Mouse (Mus musculus) brain, adult 10 weeks (tissue): ENCODE results near the gene Slc9b1. TPM values are rescaled to one million over a fixed set of nuclear protein-coding genes. Genes with fewer than 3 reads are reported as not detected.

Experiments
- polyA plus RNA-seq: library from polyadenylated mRNA; stranded (reverse); fragments of 350-450 nt; fragmentation: Illumina TruSeq; extraction: RNeasy Lipid Tissue Mini Kit (QIAGEN cat#74804); gene quantifications from one replicate; pipeline ENCODE4 v1.2.3, GENCODE M21; 2015; ENCODE audit warnings: low read depth, low replicate concordance

The Slc9b1 gene
- polyA plus RNA-seq: not detected

DNA sequence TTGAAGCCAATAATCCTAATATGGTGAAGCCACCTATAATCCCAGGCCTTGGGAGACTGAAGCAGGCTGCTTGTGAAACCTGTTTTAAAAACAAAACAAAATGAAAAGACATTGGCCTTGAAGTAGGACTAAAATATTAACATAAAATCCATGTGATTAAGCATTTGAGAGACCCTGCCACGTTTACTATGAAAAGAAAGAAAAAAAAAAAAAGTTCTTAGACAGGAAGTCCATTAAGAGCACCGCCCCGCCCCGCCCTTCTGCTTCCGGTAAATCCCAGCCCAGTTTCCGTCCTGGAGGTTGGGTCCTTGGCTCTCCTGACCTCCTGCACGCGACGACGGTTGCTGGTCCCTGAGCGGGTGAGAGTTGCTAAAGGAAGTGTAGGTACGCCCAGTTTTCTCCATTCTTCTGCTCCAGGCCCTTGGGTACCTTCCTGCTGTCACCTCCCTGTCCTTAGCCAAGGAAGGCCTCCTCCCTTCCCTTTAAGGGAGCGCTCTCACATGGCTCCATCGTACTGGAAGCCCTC, at the start of gene Slc9b1:
Gene Slc9b1, plus strand, starts transcription at position 291 of the 526 bp plus-strand sequence.

DNA sequence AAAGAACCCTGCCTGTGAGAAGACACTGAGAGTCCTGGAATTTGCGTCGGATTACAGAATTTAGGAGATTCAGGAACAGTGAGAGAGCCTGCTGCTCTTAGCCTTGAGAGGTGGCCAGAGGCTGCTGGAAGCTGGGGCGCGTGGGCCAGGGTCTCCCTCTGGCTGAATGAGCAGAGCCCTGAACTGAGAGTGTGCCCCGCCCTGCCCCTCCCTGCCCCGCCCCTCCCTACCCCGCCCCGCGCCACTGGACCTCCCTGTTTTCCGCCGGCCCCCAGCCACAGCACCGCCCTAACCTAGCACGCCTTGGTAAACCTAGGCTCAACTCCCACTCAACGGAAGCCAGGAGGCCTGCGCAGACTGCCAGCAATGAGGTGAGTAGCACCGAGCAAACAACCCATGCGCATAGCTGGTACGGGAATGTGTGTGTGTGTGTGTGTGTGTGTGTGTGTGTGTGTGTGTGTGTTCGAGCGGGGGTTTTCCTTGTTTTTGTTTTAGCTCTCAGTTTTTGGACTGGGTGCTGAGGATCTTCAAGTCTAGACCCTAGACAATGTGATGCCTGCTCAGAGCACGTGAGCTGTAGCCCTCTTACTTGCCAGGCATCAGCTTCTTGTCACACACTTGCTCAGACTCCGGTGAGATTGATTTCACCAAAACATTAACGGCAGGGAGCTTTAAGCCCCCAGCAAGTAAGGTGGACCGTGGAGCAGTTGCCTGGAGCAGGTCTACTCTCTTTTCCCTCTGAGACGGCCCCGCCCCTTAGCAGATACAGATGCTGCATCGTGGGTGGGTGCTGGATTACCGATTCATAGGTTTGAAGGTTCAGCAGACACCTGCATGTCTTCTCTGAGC, 40.2 kb upstream of the Slc9b1 start, which contains the start of gene Slc9b2:
Gene Slc9b2, plus strand, starts transcription at position 290 of the 849 bp plus-strand sequence.

GRCm38 (mm10) chr3:135423608-135424212, 75.9 kb downstream of the Slc9b1 start, which contains the start of gene Cisd2:
TSS of gene Cisd2 (minus strand) at chr3:135423925.

GRCm38 (mm10) chr3:135437758-135438495, 90.1 kb downstream of the Slc9b1 start, which contains the start of gene Ube2d3:
TSS of gene Ube2d3 (plus strand) at chr3:135438149.

Other genes starting within 250 kb of the Slc9b1 start
- gene Cenpe, start 135.5 kb upstream of the Slc9b1 start, polyA plus RNA-seq: 0.28 TPM
- 3.1 TPM for gene Bdh2, start 66.8 kb upstream of the Slc9b1 start, polyA plus RNA-seq
- gene Slc9b2, start 40.3 kb upstream of the Slc9b1 start, polyA plus RNA-seq: 4.0 TPM
- gene Cisd2, start 75.9 kb downstream of the Slc9b1 start, polyA plus RNA-seq: 56.9 TPM
- gene Ube2d3, start 90.1 kb downstream of the Slc9b1 start, polyA plus RNA-seq: 360 TPM
- 7.6 TPM for gene Manba, start 137.6 kb downstream of the Slc9b1 start, polyA plus RNA-seq